Mouse (Mus musculus) limb, embryonic 13.5 days (tissue): ENCODE results near the gene Spag9. TPM values are rescaled to one million over a fixed set of nuclear protein-coding genes. Genes with fewer than 3 reads are reported as not detected.

ENCODE experiments used
- ATAC-seq: fragments of 200-750 bp; cut with Nextera tagmentation; 2 replicates; pipeline ENCODE4 v1.8.0; 2017; ENCODE audit warnings: low read depth, moderate number of reproducible peaks, moderate TSS enrichment; ENCODE audit not compliant: low FRiP score
- H3K27ac ChIP-seq: fragments of 300-500 bp; sonication (generic); 2 replicates; pipeline ENCODE4 v1.5.1; 2015; ENCODE audit warnings: inconsistent platforms, mild to moderate bottlenecking, moderate library complexity
- H3K27me3 ChIP-seq: fragments of 300-500 bp; sonication (generic); 2 replicates; pipeline ENCODE4 v1.6.1; 2015; ENCODE audit warnings: mild to moderate bottlenecking, inconsistent platforms
- H3K36me3 ChIP-seq: fragments of 300-500 bp; sonication (generic); 2 replicates; pipeline ENCODE4 v1.6.1; 2015; ENCODE audit warnings: inconsistent platforms, mild to moderate bottlenecking, moderate library complexity
- H3K4me1 ChIP-seq: fragments of 300-500 bp; sonication (generic); 2 replicates; pipeline ENCODE4 v1.6.1; 2015; ENCODE audit warnings: inconsistent platforms
- H3K4me2 ChIP-seq: fragments of 300-500 bp; sonication (generic); replicated peaks from 2 replicates; pipeline ENCODE4 v1.6.1; 2015; ENCODE audit warnings: inconsistent platforms, mild to moderate bottlenecking, moderate library complexity
- H3K4me3 ChIP-seq: fragments of 300-500 bp; sonication (generic); 2 replicates; pipeline ENCODE4 v1.5.1; 2015; ENCODE audit warnings: moderate library complexity, mild to moderate bottlenecking, inconsistent platforms
- H3K9ac ChIP-seq: fragments of 300-500 bp; sonication (generic); 2 replicates; pipeline ENCODE4 v1.6.1; 2015; ENCODE audit warnings: mild to moderate bottlenecking, inconsistent platforms
- H3K9me3 ChIP-seq: fragments of 300-500 bp; sonication (generic); 2 replicates; pipeline ENCODE4 v1.6.1; 2016; ENCODE audit warnings: inconsistent platforms
- WGBS: fragments of 180-500 bp; shearing (Covaris S2); methylation state at CpG from one replicate; pipeline ENCODE4 v1.1.7; 2015; 5-methylcytosine and 5-hydroxymethylcytosine counted together
- polyA plus RNA-seq: library from polyadenylated mRNA; unstranded; fragments of >200 nt; fragmentation: Nextera tagmentation; extraction: Ambion mirVana; gene quantifications from 2 replicates; pipeline ENCODE4 v1.2.1, GENCODE M21; 2015

Gene Spag9
- polyA plus RNA-seq, 1 experiment from 2014 or later = 44.1 TPM

GRCm38 (mm10) chr11:94138411-94139231 is 142.7 kb downstream of the Spag9 start:
- Histone ChIP-seq H3K4me2 (no peak overlapping the region), H3K4me3 (no peak overlapping the region), H3K9me3 (no peaks in the 10 kb centered on the region), H3K27me3 (no peaks in the 10 kb centered on the region), H3K4me1 (peaks cover 52% of the 10 kb centered on the region), H3K36me3 (no peaks in the 10 kb centered on the region), H3K9ac (peak overlapping the region; percentile 35; the same call in 1 of the 2 replicates), H3K27ac (no peak overlapping the region)
- 23% methylated on average over 24 of the region's 24 CpGs for WGBS
- ATAC-seq = no peak

- ATAC-seq = no peak
- H3K4me2 ChIP-seq = no peak overlapping the region
- H3K4me1 ChIP-seq = peaks cover 46% of the 10 kb centered on the region
- no peak overlapping the region for H3K9ac ChIP-seq
- no peaks in the 10 kb centered on the region for H3K9me3 ChIP-seq
- 89% methylated on average over 5 of the region's 5 CpGs for WGBS
- no peak overlapping the region for H3K27ac ChIP-seq
- no peaks in the 10 kb centered on the region for H3K36me3 ChIP-seq
- no peak overlapping the region for H3K4me3 ChIP-seq
- no peaks in the 10 kb centered on the region for H3K27me3 ChIP-seq
Measured at GRCm38 (mm10) chr11:94139232-94139620, 143.3 kb downstream of the Spag9 start.

- H3K4me3 ChIP-seq = no peak overlapping the region
- peaks cover 38% of the 10 kb centered on the region for H3K4me1 ChIP-seq
- H3K9ac ChIP-seq = no peak overlapping the region
- H3K27me3 ChIP-seq = no peaks in the 10 kb centered on the region
- no peak for ATAC-seq
- 79% methylated on average over 3 of the region's 3 CpGs for WGBS
- H3K36me3 ChIP-seq = no peaks in the 10 kb centered on the region
- no peak overlapping the region for H3K4me2 ChIP-seq
- no peak overlapping the region for H3K27ac ChIP-seq
- no peaks in the 10 kb centered on the region for H3K9me3 ChIP-seq
Measured at GRCm38 (mm10) chr11:94140540-94140939, 144.6 kb downstream of the Spag9 start.

- 38% methylated on average over 3 of the region's 3 CpGs for WGBS
- H3K27ac ChIP-seq = no peak overlapping the region
- H3K9ac ChIP-seq = no peak overlapping the region
- no peaks in the 10 kb centered on the region for H3K27me3 ChIP-seq
- no peak overlapping the region for H3K4me3 ChIP-seq
- H3K4me2 ChIP-seq = no peak overlapping the region
- H3K4me1 ChIP-seq = peaks cover 29% of the 10 kb centered on the region
- no peak for ATAC-seq
- H3K36me3 ChIP-seq = no peaks in the 10 kb centered on the region
- no peaks in the 10 kb centered on the region for H3K9me3 ChIP-seq
Measured at GRCm38 (mm10) chr11:94141564-94141963, 145.7 kb downstream of the Spag9 start.

GRCm38 (mm10) chr11:94143336-94143735 is 147.4 kb downstream of the Spag9 start:
- WGBS = 34% methylated on average over 2 of the region's 2 CpGs
- H3K4me3 ChIP-seq = no peak overlapping the region
- no peak for ATAC-seq
- peaks cover 11% of the 10 kb centered on the region for H3K4me1 ChIP-seq
- H3K27me3 ChIP-seq = no peaks in the 10 kb centered on the region
- no peaks in the 10 kb centered on the region for H3K36me3 ChIP-seq
- no peaks in the 10 kb centered on the region for H3K9me3 ChIP-seq
- no peak overlapping the region for H3K9ac ChIP-seq
- no peak overlapping the region for H3K27ac ChIP-seq
- H3K4me2 ChIP-seq = no peak overlapping the region

- Histone ChIP-seq H3K9me3 (no peaks in the 10 kb centered on the region), H3K4me3 (no peak overlapping the region), H3K27ac (no peak overlapping the region), H3K9ac (no peak overlapping the region), H3K4me2 (no peak overlapping the region), H3K36me3 (no peaks in the 10 kb centered on the region), H3K4me1 (peaks cover 15% of the 10 kb centered on the region; the same call in 1 of the 2 replicates), H3K27me3 (peaks cover 4% of the 10 kb centered on the region; the same call in 1 of the 2 replicates)
- WGBS = 79% methylated on average over 11 of the region's 11 CpGs
- no peak for ATAC-seq
Measured at GRCm38 (mm10) chr11:94144771-94145539, 149.1 kb downstream of the Spag9 start.

- Histone ChIP-seq H3K4me2 (no peak overlapping the region), H3K4me3 (no peak overlapping the region), H3K27ac (no peak overlapping the region), H3K27me3 (peaks cover 16% of the 10 kb centered on the region; the same call in 1 of the 2 replicates), H3K4me1 (peaks cover 24% of the 10 kb centered on the region), H3K9me3 (no peaks in the 10 kb centered on the region), H3K9ac (no peak overlapping the region), H3K36me3 (no peaks in the 10 kb centered on the region)
- no peak for ATAC-seq
- 92% methylated on average over 14 of the region's 14 CpGs for WGBS
Measured at GRCm38 (mm10) chr11:94146049-94146605, 150.2 kb downstream of the Spag9 start.

- peaks cover 23% of the 10 kb centered on the region; the same call in 1 of the 2 replicates for H3K27me3 ChIP-seq
- H3K9me3 ChIP-seq = no peaks in the 10 kb centered on the region
- H3K9ac ChIP-seq = no peak overlapping the region
- no peaks in the 10 kb centered on the region for H3K36me3 ChIP-seq
- no peak overlapping the region for H3K27ac ChIP-seq
- H3K4me3 ChIP-seq = no peak overlapping the region
- no peak overlapping the region for H3K4me2 ChIP-seq
- no peak for ATAC-seq
- H3K4me1 ChIP-seq = peaks cover 24% of the 10 kb centered on the region
- 78% methylated on average over 11 of the region's 11 CpGs for WGBS
Measured at GRCm38 (mm10) chr11:94146733-94147485, 151.0 kb downstream of the Spag9 start.

- WGBS = 49% methylated on average over 12 of the region's 12 CpGs
- H3K9ac ChIP-seq = no peak overlapping the region
- no peaks in the 10 kb centered on the region for H3K9me3 ChIP-seq
- no peak overlapping the region; the same call in 1 of the 2 replicates for H3K4me3 ChIP-seq
- H3K27me3 ChIP-seq = peaks cover 24% of the 10 kb centered on the region; the same call in 1 of the 2 replicates
- ATAC-seq = no peak
- H3K4me1 ChIP-seq = peaks cover 24% of the 10 kb centered on the region
- H3K27ac ChIP-seq = no peak overlapping the region
- no peaks in the 10 kb centered on the region for H3K36me3 ChIP-seq
- H3K4me2 ChIP-seq = peak overlapping the region; percentile 88
Measured at GRCm38 (mm10) chr11:94148105-94148696, 152.3 kb downstream of the Spag9 start.

GRCm38 (mm10) chr11:94148931-94149491 is 153.1 kb downstream of the Spag9 start:
- no peak overlapping the region for H3K27ac ChIP-seq
- H3K36me3 ChIP-seq = no peaks in the 10 kb centered on the region
- H3K4me3 ChIP-seq = peak overlapping the region; percentile 48
- peak overlapping the region; percentile 88 for H3K4me2 ChIP-seq
- H3K27me3 ChIP-seq = peaks cover 24% of the 10 kb centered on the region; the same call in 1 of the 2 replicates
- peak; percentile 52; the same call in 1 of the 2 replicates for ATAC-seq
- H3K9ac ChIP-seq = peak overlapping the region; percentile 63
- H3K4me1 ChIP-seq = peaks cover 24% of the 10 kb centered on the region
- H3K9me3 ChIP-seq = no peaks in the 10 kb centered on the region
- WGBS = under 1% methylated on average over 46 of the region's 46 CpGs
